Mouse (Mus musculus): ENCODE results near the gene Kif1a. TPM values are rescaled to one million over a fixed set of nuclear protein-coding genes. Genes with fewer than 3 reads are reported as not detected.
A peak's percentile ranks its signal among the peaks of the same experiment; 100 is the strongest.

Kif1a gene
- total RNA-seq, 2 experiments from 2014 or later = 1.4 to 5.7 TPM

DNA sequence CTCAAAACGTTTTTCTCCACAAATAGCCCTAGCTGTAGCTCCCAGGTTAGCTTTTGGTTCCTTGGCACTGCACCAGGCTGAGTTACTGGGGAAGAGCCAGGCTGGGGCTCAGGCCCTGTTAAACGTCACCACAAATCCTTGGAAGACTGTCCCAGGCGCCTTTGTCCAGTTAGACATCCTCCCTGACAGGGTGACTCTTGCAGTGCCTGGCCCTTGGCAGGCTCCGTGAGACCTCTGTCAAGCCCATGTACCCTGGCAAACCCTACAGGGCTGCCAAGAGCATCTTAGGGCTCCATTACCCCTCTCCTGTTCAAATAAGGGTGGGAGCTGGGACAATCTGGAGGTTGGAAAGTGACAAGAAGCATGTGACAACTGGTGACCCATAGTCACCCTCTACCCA lies 65.8 kb downstream of the Kif1a start:
- DNase-seq = no peak
- intact Hi-C loops (cut with DNase I; ENCODE audit: low total_unique reads) = no loop called here

DNA sequence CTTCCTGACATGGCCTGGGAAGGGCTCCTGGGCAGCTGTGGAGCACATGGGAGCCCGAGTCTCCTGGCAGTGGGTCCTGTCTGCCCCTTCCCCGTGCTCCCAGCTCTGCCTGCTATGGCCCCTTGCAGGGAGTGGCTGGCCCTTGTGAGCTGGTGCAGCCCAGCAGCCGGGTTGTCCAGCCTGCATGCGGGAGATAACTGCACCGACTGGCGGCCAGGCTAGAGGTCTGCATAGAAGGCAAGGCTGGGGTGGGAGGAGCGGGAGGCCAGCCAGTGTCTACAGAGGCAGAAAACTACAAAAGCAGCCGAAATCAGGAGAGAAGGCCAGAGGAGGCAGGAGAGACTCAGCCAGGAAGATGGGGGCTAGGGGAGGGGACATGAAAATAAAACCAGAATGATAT lies 67.8 kb downstream of the Kif1a start:
- intact Hi-C loops (cut with DNase I; ENCODE audit: low total_unique reads) = no loop called here
- DNase-seq = no peak

GRCm38 (mm10) chr1:93031199-93031598 lies 70.6 kb downstream of the Kif1a start:
- intact Hi-C loops (cut with DNase I; ENCODE audit: low total_unique reads) = no loop called here

DNA sequence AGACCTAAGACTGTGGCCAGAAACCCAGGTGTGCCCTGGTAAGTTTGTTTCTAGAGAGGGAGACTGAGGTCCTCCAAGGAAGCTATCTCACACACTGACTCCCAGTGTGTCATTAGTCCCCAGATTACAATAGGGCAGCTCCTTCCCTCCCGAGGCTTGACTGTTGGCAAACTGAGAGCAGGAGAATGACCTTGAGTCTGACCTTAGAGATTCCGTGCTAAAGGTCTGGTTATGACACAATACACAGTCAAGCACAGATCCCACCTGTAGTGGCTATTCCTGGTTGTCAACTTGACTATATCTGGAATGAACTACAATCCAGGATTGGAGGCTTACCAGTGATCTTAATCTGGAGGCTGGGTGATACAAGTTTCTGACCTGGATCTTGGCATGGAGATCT lies 71.7 kb downstream of the Kif1a start:
- intact Hi-C loops (cut with DNase I; ENCODE audit: low total_unique reads) = no loop called here
- no peak for DNase-seq

More at GRCm38 (mm10) chr1:93031199-93031598, 70.6 kb downstream of the Kif1a start:
- DNase-seq = no peak

DNA sequence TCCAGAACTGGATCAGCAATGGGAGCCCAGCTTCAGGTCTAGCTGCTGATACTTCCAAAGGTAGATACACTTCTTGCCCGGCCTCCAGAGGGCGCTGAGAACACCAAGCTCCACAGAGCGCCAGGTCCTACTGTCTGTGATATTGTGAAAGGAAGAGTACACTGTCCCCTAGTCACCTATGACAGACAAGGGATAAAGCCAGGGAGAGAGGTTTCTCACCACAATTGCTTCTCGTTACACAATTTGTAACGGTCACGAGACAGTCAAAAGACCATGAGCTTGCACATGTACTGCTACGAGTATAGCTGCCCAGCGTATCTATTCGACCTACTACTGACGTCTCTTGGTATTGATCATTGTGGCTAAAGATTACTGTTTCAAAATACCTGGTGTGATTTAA lies 72.4 kb downstream of the Kif1a start:
- intact Hi-C loops (cut with DNase I; ENCODE audit: low total_unique reads) = no loop called here

DNA sequence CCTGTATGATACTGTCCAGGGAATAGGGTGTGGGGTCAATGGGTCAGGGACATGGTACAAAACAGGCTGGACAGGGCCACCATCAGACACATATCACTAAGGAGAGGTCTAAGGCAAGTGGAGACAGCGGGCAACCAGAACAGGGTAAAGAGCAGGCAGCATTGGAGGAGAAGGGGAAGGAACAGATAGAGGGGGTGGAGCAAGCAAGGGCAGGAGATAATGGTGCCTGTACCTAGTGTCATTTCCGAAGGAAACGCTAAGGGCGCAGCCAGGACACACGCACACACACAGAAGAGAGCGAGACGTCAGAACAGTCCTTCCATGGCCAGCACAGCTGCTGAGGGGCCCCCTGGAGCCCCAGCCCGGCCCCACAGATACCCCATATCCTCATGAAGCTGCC lies 75.2 kb downstream of the Kif1a start:
- intact Hi-C loops (cut with DNase I; ENCODE audit: low total_unique reads) = no loop called here
- DNase-seq = no peak

More for the DNA sequence above, 72.4 kb downstream of the Kif1a start:
- DNase-seq = no peak

GRCm38 (mm10) chr1:93020602-93021001 lies 81.1 kb downstream of the Kif1a start:
- no peak for DNase-seq
- intact Hi-C loops (cut with DNase I; ENCODE audit: low total_unique reads) = loop anchor here (5.0 kb wide), 1 partner anchor 57 kb away; no protein-coding TSS in a partner anchor

- no peak for DNase-seq
- intact Hi-C loops (cut with DNase I; ENCODE audit: low total_unique reads) = no loop called here
Observed at GRCm38 (mm10) chr1:93018716-93019115, 83.0 kb downstream of the Kif1a start.

DNA sequence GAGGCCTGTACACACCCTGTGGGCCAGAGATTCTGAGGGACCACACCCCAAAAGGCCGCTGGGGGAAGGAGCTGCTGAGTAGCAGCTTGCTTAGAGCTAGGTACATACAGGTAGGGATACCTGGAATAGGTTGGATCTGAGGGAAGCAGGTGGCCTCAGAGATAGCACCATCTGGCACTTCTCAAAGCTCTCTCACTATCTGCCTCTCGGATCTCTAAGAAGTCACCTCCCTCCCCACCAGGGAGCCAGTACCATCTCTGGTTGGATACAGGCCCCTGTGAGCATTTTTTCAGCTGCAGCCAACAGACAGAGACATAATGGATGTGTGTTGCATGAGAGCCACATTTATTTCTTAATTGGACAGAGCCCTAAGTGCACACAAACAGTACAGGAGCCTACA lies 86.6 kb downstream of the Kif1a start:
- intact Hi-C loops (cut with DNase I; ENCODE audit: low total_unique reads) = no loop called here
- no peak for DNase-seq

DNA sequence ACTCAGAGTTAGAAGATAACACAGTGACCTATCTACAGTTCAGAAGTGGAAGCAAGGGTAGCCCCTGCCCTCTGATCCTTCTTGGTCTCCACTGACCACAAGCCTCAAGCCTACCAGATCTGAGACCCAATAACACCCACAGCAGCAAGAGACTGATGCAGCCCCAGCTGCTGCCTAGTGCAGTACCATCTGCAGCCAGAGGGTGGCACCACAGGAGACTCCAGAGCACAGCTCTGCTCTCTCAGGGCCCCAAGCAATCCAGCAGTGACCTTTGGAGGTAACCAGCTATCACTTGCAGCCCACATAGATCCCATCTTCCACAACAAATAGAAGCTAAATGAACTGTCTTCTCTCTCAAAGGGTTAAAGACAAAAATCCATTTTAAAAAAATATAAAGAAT lies 87.3 kb downstream of the Kif1a start:
- intact Hi-C loops (cut with DNase I; ENCODE audit: low total_unique reads) = no loop called here
- DNase-seq = peak; percentile 79

DNA sequence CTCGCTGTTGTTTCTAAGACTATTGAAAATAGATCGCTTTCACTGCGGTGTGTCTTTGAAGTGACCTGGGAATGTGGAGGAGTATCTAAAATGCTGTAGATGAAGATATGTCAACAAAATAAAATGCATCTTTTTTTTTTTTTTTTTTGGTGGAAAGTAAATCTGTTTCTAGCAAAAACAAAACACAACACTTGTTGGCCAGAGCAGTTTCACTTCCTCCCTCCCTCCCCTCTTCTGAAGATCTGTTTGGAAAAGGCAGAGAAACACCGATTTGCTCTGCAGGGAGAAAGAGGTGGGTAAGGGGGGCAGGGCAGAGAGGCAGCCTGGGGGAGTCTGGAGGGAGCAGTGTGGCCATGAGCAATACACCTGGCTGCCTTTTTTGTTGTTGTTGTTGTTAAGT lies 88.4 kb downstream of the Kif1a start:
- DNase-seq = no peak
- intact Hi-C loops (cut with DNase I; ENCODE audit: low total_unique reads) = no loop called here

DNA sequence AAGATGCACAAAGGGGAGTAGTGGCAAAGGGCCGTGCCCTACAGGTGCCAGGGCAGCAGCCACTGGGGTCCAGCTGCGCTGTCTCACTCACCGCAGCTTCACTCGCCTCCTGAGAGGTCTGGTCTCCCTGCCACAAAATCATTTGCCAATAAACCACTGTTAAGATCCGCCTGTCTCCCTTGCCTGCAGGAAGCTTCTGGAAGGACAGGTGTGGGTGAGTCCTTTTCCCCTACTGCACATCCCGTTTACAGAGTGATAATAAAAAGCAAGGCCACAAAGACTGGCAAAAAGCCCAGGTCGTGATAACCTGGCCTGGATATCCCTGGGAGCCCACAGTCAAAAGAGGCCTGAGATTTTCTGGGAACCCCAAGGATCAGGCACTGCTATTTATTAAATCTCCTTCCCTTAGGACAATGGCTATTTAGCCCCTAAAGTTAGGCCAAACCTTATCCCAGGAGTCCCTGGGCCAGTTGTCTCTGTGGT lies 89.6 kb downstream of the Kif1a start:
- intact Hi-C loops (cut with DNase I; ENCODE audit: low total_unique reads) = no loop called here
- no peak for DNase-seq

GRCm38 (mm10) chr1:93010731-93011130 lies 91.0 kb downstream of the Kif1a start:
- no peak for DNase-seq
- intact Hi-C loops (cut with DNase I; ENCODE audit: low total_unique reads) = no loop called here

DNA sequence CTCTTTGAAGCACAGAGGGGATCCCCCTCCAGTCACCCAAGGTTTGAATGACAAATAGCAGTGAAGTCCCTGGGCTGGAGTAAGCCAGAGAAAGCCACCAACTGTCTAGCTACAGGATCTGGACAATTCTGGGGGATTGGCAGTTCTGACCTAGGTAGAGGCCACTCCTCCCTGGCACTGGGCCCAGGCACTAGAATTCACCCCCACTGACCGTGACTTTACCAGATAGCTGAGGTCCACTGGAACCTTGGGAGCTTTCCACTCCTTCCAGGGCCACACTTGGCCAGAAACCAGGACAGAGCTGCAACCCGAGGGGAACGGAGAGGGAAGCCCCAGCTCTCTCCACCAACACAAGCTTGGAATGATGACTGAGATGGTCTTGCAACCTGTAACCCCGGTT lies 92.6 kb downstream of the Kif1a start:
- DNase-seq = no peak
- intact Hi-C loops (cut with DNase I; ENCODE audit: low total_unique reads) = loop anchor here (5.0 kb wide), 1 partner anchor 47 kb away; no protein-coding TSS in a partner anchor

DNA sequence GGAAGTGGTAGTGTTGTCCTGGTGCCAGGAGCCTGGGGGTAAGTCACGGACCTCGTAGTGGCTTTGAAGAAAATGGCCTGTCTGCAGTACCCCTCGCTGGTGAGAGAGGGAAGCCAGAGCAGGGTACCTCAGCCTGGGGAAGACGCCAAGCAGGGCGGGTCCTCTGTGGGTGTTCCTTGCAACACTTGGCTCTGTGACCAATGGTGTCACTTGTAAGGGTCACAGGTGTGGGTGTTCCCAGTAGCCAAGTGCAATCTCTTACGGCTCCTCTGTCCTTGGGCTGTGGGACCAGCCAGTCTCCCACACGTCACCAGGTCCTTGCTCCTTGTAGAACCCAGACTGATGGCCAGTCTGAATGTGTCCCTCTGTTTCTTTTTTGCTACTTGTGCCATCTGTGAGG lies 95.7 kb downstream of the Kif1a start, which contains the start of gene Aqp12:
Aqp12 (plus strand) TSS at position 274 of the 400 bp plus-strand sequence.
- DNase-seq = no peak
- intact Hi-C loops (cut with DNase I; ENCODE audit: low total_unique reads) = loop anchor here (5.0 kb wide), 1 partner anchor 44 kb away; no protein-coding TSS in a partner anchor

GRCm38 (mm10) chr1:92992880-92993279 lies 108.9 kb downstream of the Kif1a start:
- DNase-seq = no peak
- intact Hi-C loops (cut with DNase I; ENCODE audit: low total_unique reads) = no loop called here

- DNase-seq = no peak
- intact Hi-C loops (cut with DNase I; ENCODE audit: low total_unique reads) = no loop called here
Observed at GRCm38 (mm10) chr1:92992214-92992855, 109.4 kb downstream of the Kif1a start.

DNA sequence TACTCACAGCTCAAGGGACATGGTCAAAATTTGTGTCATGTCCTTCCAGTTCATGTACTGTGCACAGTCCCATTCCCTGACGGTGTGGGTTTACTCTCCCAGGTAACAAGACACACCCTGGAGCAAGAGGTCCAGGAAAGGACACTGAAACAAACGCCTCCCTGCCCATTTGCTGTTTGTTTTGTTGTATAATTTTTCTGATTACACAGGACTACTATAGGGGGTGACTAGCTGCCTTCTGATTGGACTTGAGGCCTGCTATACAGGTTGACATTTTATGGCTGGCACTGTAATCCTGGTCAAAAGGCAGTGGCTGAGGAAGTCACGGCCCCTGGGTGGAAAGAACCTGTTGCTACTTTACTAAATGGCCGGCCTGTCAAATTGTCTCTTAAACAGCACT lies 111.9 kb downstream of the Kif1a start:
- DNase-seq = no peak
- intact Hi-C loops (cut with DNase I; ENCODE audit: low total_unique reads) = no loop called here

DNA sequence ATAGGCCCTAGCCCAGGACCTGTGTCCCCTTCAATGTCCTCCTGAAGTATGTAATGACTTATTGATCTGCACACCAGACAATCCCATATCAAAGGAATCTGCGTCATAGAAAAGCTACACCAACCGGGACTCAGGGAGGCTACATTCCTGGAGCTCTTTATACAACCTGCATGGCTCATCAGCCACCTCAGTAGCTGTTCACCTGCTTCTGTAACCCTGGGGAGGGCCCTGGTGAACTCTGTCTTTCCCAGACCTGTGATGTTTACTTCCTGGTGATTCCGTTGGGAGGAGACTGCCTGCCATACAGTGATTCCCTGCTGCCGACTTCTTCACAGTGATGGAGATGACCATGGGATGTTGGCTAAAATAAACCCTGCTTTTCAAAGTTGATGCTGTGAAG lies 112.9 kb downstream of the Kif1a start:
- intact Hi-C loops (cut with DNase I; ENCODE audit: low total_unique reads) = no loop called here
- no peak for DNase-seq

DNA sequence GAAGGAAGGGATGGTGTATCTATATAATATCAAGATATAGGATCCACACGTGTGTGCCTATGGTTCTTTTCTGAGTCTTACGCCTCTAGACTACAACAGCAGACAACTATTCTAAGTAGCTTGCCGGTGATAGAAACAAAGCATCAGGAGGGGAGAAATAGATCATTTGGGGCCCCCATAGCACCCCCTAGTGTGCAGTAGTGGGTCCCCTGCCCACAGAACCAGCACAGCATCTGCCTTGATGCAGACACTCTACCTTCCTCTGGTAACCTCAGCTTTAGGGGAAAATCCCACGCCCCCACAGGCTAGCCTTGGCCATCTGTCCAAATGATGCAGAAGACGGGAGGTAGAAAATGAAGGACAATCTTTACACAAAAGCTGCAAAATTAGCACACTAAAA lies 116.8 kb downstream of the Kif1a start:
- intact Hi-C loops (cut with DNase I; ENCODE audit: low total_unique reads) = no loop called here
- DNase-seq = no peak

DNA sequence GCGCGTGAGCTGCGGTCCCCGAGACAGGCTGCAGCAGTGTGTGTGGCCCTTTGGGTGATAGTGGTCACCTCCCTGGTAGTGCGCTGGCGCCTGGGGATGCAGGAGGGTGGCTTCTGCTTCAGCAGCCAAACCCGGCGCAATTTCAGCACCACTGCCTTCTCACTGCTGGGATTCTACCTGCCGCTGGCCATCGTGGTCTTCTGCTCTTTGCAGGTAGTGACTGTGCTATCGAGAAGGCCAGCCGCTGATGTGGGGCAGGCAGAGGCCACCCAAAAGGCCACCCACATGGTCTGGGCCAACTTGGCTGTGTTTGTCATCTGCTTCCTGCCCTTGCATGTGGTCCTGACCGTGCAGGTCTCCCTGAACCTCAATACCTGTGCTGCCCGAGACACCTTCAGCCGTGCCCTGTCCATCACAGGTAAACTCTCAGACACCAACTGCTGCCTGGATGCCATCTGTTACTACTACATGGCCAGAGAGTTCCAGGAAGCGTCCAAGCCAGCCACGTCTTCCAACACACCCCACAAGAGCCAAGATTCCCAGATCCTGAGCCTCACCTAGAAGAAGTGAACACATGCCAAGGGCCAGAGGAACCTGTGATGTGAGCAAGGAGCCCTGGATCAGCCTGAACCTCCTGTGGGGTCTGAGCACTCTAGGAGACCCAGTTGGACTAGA lies 118.7 kb downstream of the Kif1a start:
- intact Hi-C loops (cut with DNase I; ENCODE audit: low total_unique reads) = no loop called here
- no peak for DNase-seq

Data from gastrocnemius, postnatal 14 days (tissue).